Mouse (Mus musculus): ENCODE measurements around the gene H2-T22. TPM values are rescaled to one million over a fixed set of nuclear protein-coding genes. Genes with fewer than 3 reads are reported as not detected.
"Not testable (repeated sequence)": the region's sequence is repeated elsewhere in the genome, so short reads cannot be mapped to it uniquely, and the experiment has no call there.

Gene H2-T22
- polyA plus RNA-seq, 1 experiment from 2014 or later: 7.3 TPM

DNA sequence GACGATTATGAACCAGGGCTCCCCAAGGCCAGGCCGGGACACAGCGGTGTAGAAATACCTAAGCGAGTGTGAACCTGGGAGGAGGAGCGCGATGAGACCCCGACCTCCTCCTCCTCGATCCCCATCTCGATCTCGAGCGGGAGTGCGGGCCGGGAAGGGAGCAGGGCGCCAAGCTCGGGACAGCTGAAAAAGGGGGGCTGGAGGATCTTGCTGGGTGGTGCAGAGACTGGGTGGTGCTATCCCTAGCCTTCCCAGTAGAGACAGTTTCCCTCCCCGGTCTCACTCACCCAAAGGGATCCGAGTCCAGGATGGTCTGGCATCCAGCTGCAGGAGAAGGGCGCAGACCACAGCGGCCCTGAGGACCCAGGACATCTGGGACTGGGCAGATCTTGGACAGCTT, 492 bp downstream of the H2-T22 start:
- H3K27me3 ChIP-seq (replicated peaks); H3K27ac ChIP-seq (replicated peaks); H3K9me3 ChIP-seq (replicated peaks); H3K4me1 ChIP-seq; H3K36me3 ChIP-seq: not testable (repeated sequence)
- ATAC-seq (ENCODE audit: low FRiP score): peak; percentile 70
- Histone ChIP-seq H3K9ac (replicated peaks) (peak overlapping the region; percentile 40), H3K4me3 (replicated peaks) (peak overlapping the region; percentile 40), H3K4me2 (peak overlapping the region; percentile 70)
- 0% methylated on average over 19 of the region's 19 CpGs for WGBS

DNA sequence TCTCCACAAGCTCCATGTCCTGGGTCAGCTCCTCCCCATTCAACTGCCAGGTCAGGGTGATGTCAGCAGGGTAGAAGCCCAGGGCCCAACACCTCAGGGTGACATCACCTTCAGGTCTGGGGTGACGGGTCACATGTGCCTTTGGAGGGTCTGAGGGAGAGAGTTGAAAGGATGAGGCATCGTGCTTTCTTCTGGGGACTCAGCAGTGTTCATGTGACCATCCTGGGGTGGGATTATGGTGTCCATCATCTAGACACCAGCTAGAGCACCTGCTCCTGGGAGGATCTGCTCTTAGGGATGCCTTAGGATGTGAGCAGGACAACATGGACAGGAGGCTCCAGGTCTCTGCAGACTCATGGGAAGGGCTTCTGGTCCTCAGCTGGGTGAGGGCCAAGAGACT, 1.9 kb downstream of the H2-T22 start:
- H3K27ac ChIP-seq (replicated peaks); H3K4me2 ChIP-seq; H3K36me3 ChIP-seq; H3K4me1 ChIP-seq; ATAC-seq (ENCODE audit: low FRiP score); H3K4me3 ChIP-seq (replicated peaks); H3K9me3 ChIP-seq (replicated peaks); H3K9ac ChIP-seq (replicated peaks); H3K27me3 ChIP-seq (replicated peaks): not testable (repeated sequence)
- 86% methylated on average over 2 of the region's 2 CpGs for WGBS

DNA sequence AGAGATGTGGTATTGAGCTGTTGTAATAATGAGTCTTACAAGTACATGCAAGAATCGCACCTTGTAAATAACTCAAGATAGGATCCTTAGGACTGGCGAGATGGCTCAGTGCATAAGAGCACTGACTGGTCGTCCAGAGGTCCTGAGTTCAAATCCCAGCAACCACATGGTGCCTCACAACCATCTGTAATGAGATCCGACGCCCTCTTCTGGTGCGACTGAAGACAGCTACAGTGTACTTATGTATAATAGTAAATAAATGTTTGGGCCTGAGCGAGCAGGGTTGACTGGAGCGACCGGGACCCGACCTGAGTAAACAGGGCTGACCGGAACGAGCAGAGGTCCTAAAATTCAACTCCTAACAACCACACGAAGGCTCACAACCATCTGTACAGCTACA, 6.4 kb downstream of the H2-T22 start:
- not testable (repeated sequence) for H3K9me3 ChIP-seq (replicated peaks); H3K27ac ChIP-seq (replicated peaks); H3K9ac ChIP-seq (replicated peaks); H3K36me3 ChIP-seq; ATAC-seq (ENCODE audit: low FRiP score); H3K4me3 ChIP-seq (replicated peaks); H3K4me2 ChIP-seq; H3K27me3 ChIP-seq (replicated peaks)
- WGBS: 90% methylated on average over 13 of the region's 13 CpGs
- peaks cover 14% of the 10 kb centered on the region for H3K4me1 ChIP-seq

DNA sequence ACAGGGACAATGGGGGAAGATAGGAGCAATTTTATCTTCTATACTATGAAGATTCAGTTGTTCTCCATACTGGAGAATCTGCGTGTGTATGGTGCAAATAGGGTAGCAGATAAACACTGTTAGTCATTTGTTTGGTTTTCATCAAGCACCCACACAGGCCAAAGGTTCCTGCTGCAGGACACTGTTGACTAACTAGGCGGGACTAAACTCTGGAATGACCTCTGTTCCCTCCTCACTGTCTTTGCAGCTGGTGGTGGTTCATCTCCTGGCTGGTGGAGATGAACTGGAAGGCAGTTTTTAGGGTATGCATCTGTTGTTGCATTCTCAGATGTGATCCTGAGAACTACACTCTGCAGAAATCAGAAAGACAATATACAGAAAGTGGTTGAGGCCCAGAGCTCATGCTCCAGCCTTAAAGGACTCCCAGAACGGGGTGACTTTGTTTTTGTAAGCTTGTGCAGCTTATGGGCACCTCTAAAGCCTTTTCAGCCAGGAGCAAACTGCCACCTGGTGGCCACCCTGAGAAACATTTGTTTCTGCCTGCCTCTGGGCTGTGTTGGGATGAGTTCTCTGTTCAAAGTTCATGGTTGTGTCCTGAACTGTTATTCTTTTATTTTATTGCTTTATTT, 7.4 kb downstream of the H2-T22 start:
- WGBS: 42% methylated on average over 3 of the region's 3 CpGs
- not testable (repeated sequence) for H3K4me3 ChIP-seq (replicated peaks); H3K27me3 ChIP-seq (replicated peaks); H3K4me2 ChIP-seq; H3K36me3 ChIP-seq; H3K9ac ChIP-seq (replicated peaks); H3K9me3 ChIP-seq (replicated peaks); H3K27ac ChIP-seq (replicated peaks)
- H3K4me1 ChIP-seq: peaks cover 14% of the 10 kb centered on the region
- ATAC-seq (ENCODE audit: low FRiP score): 0 out of 2 replicates have a peak, but pooled peaks have one; percentile 28

DNA sequence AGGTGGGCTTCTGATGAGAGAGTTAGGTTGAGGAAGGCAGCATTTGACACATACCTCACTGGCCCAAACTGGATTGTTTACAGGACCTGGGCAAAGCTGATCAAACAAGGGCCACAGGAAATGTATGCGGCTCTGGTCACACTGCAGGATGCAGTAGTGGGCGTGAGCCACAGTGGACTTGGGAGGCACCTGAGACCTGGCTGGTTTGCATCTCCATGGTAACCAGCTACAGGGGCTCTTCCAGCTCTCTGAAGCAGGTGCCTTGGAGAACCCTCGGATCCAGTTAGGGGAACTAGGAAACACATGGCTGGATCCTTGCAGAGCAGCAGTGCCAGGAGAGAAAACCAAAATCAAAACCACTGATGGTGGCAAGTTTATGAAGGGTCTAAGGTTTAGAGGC, 8.0 kb downstream of the H2-T22 start:
- H3K27ac ChIP-seq (replicated peaks); H3K9ac ChIP-seq (replicated peaks); H3K4me3 ChIP-seq (replicated peaks); ATAC-seq (ENCODE audit: low FRiP score); H3K36me3 ChIP-seq; H3K4me2 ChIP-seq; H3K9me3 ChIP-seq (replicated peaks); H3K27me3 ChIP-seq (replicated peaks): not testable (repeated sequence)
- 66% methylated on average over 3 of the region's 3 CpGs for WGBS
- H3K4me1 ChIP-seq: peaks cover 14% of the 10 kb centered on the region

DNA sequence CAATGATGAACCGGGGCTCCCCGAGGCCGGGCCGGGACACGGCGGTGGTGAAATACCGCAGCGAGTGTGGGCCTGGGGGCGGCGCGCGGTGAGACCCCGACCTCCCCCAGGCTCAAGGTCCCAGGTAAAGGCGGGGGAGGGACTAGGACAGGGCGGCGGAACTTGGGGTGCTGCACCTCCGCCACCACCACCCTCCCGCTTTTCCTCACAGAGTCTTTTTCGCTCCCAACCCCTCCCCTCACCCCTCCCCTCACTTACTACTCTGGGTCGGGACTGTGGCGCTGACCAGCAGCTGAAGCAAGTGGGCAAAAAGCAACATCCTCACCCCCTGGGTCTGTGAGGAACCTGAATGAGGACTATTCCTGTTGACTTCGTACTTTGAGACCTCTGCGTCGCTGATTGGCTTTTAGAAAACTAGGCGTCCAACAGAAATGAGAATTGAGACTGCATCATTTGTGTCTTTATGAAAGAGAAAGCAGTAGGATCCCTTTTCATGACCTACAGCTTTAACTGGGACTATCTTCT, 10.1 kb downstream of the H2-T22 start, which contains the start of gene H2-T23:
TSS of gene H2-T23 (minus strand) at position 505 of the 525 bp plus-strand sequence.
- Histone ChIP-seq H3K4me2 (peak within 1 kb of the TSS; percentile 92), H3K4me1 (peaks cover 14% of the 10 kb centered on the region), H3K9ac (replicated peaks) (peak within 1 kb of the TSS; percentile 47), H3K4me3 (replicated peaks) (peak within 1 kb of the TSS; percentile 47)
- H3K27me3 ChIP-seq (replicated peaks); H3K36me3 ChIP-seq; H3K9me3 ChIP-seq (replicated peaks); H3K27ac ChIP-seq (replicated peaks): not testable (repeated sequence)
- ATAC-seq (ENCODE audit: low FRiP score): peak; percentile 22; the same call in 1 of the 2 replicates
- 1% methylated on average over 25 of the region's 25 CpGs for WGBS

DNA sequence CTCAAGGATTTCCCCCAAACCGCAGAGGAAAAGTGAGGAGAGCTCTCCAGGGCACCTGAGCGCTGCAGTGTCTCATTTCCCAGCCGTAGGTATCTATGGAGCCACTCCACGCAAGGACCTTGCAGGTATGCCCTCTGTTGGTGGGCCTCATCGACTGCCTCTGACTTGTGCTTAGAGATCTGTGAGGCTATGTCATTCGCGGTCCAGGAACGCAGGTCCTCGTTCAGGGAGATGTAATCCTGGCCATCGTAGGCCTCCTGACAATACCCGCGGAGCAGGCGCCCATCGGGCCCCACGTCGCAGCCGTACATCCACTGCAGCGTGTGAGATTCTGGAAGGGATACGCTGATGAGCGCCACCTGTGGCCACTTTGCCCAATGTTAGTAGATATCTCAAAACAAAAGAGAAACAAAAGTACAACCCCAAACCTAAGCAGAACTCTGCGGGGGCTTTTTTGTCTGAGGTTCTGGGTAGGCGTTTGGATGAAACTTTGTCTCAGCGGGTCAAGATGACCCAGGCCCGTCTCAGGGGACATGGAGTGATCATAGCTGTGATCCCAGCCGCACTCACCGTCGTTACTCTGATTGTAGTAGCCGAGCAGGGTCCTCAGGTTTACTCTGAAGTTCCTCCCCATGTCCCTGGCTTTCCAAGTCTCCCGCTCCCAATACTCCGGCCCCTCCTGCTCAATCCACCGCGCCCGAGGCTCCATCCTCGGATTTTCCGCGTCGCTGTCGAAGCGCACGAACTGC, 10.8 kb downstream of the H2-T22 start:
- H3K9ac ChIP-seq (replicated peaks): peak overlapping the region; percentile 47
- peak; percentile 82 for ATAC-seq (ENCODE audit: low FRiP score)
- WGBS: 1% methylated on average over 40 of the region's 40 CpGs

DNA sequence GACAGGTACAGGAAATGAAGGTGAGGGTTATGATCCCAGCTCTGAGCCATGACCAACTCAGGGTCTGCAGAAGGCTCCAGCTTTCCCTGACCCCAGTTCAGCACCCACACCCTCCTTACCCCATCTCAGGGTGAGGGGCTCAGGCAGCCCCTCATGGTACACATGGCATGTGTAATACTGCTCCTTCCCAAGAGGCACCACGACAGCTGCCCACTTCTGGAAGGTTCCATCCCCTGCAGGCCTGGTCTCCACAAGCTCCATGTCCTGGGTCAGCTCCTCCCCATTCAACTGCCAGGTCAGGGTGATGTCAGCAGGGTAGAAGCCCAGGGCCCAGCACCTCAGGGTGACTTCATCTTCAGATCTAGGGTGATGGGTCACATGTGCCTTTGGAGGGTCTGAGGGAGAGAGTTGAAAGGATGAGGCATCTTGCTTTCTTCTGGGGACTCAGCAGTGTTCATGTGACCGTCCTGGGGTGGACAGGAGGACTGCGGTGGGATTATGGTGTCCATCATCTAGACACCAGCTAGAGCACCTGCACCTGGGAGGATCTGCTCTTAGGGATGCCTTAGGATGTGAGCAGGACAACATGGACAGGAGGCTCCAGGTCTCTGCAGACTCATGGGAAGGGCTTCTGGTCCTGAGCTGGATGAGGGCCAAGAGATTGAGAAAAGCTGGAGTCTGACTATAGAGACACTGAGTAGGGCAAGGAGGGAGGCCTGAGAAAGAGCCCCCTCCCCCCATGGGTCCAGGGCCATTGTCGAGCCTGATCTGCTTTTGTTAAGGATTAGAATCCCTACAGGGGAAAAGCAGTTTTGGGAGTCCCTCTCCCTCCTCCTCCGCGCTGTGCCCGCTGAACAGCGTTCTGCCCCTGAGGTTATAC, 11.6 kb downstream of the H2-T22 start:
- H3K9me3 ChIP-seq (replicated peaks); H3K27ac ChIP-seq (replicated peaks); H3K27me3 ChIP-seq (replicated peaks); H3K9ac ChIP-seq (replicated peaks); H3K36me3 ChIP-seq: not testable (repeated sequence)
- H3K4me2 ChIP-seq: peak overlapping the region; percentile 92
- H3K4me1 ChIP-seq: peaks cover 14% of the 10 kb centered on the region
- WGBS: 58% methylated on average over 6 of the region's 8 CpGs
- H3K4me3 ChIP-seq (replicated peaks): peak overlapping the region; percentile 47
- peak; percentile 25 for ATAC-seq (ENCODE audit: low FRiP score)

More for the DNA sequence above, 10.8 kb downstream of the H2-T22 start:
- Histone ChIP-seq H3K4me2 (peak overlapping the region; percentile 92), H3K4me3 (replicated peaks) (peak overlapping the region; percentile 47), H3K4me1 (peaks cover 14% of the 10 kb centered on the region)
- H3K9me3 ChIP-seq (replicated peaks); H3K27ac ChIP-seq (replicated peaks); H3K27me3 ChIP-seq (replicated peaks); H3K36me3 ChIP-seq: not testable (repeated sequence)

DNA sequence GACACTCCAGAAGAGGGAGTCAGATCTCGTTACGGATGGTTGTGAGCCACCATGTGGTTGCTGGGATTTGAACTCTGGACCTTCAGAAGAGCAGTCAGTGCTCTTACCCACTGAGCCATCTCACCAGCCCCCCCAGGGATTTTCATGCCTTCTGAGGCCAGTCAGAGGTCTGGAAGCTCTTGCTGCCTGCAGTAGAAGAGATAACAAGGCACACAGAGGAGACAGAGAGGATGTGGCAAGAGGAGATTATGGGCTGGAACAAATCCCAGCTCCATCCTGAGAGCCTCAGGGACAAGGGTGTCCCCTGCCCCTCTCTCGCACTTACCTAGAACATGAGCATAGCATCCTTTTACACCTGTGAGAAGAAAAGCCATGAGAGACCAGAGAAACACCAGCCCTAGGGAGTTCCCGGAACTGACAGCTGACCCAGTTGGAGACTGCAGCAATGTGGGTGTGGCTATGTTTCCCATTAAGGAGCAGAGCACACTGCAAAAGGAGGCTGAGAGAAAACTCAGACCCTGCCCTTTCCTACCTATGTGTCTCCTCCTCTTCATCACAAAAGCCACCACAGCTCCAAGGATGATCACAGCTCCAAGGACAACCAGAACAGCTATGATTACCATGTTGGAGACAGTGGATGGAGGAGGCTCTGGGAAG, 12.4 kb downstream of the H2-T22 start:
- H3K9ac ChIP-seq (replicated peaks); H3K4me3 ChIP-seq (replicated peaks); H3K27ac ChIP-seq (replicated peaks); H3K9me3 ChIP-seq (replicated peaks); H3K27me3 ChIP-seq (replicated peaks); H3K36me3 ChIP-seq; H3K4me2 ChIP-seq; ATAC-seq (ENCODE audit: low FRiP score): not testable (repeated sequence)
- H3K4me1 ChIP-seq: peaks cover 14% of the 10 kb centered on the region
- WGBS: 90% methylated on average over 4 of the region's 4 CpGs

DNA sequence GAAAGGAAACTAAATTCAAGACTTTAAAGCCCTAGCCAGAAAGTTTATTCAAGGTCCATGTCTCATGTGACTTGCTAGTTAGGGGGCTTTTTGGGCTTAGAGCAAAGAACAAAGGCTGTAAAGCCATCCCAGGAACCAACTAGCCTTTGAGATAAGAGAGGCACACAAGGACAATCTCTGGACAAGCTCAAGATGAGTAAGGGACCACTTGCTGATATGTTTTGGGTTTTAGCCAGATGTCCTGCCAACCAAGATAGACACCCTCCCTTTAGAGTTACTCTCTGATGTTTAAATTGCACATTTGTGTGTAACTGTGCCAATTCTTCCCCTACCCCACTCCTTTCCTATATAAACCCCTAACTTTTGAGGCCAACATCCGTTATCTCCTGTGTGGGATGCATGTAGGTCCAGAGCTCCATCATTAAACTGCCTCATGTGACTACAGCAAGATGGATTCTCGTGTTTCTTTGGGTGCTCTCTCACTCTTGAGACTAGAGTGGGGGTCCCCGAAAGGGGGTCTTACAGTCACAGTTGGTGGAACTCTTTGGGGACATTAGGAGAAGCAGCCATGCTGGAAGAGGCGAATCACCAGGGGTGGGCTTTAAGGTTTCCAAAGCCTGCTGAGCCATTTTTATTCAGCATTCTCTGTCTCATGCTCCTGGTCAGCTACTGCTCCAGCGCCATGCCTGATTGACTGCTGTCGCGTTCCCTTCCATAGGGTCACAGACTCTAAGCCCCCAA, 13.5 kb downstream of the H2-T22 start:
- ATAC-seq (ENCODE audit: low FRiP score): no peak
- no peak overlapping the region for H3K4me2 ChIP-seq
- H3K9ac ChIP-seq (replicated peaks): no peak overlapping the region
- 89% methylated on average over 7 of the region's 7 CpGs for WGBS
- no peak overlapping the region for H3K4me3 ChIP-seq (replicated peaks)
- no peaks in the 10 kb centered on the region for H3K27me3 ChIP-seq (replicated peaks)
- H3K27ac ChIP-seq (replicated peaks): no peak overlapping the region
- H3K36me3 ChIP-seq: no peaks in the 10 kb centered on the region
- no peaks in the 10 kb centered on the region for H3K9me3 ChIP-seq (replicated peaks)
- peaks cover 14% of the 10 kb centered on the region for H3K4me1 ChIP-seq

DNA sequence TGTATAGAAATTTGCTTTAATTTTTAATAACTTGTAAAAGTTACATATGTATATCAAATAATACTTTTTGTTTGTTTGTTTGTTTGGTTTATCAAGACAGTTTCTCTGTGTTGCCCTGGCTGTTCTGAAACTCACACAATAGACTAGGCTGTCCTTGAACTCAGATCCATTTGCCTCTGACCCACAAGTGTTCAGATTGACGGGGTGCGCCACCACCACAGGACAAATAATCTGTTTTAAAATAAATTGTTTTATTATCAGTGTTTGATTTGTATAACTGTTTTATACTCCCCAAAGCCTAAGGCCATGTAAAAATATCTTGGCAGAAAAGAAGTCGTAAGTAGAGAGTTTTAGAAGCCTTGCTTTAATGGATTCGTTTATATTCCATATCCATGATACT, 14.9 kb downstream of the H2-T22 start:
- Histone ChIP-seq H3K36me3 (no peaks in the 10 kb centered on the region), H3K27ac (replicated peaks) (no peak overlapping the region), H3K4me3 (replicated peaks) (no peak overlapping the region), H3K9me3 (replicated peaks) (no peaks in the 10 kb centered on the region), H3K27me3 (replicated peaks) (no peaks in the 10 kb centered on the region), H3K9ac (replicated peaks) (no peak overlapping the region), H3K4me2 (no peak overlapping the region), H3K4me1 (peaks cover 16% of the 10 kb centered on the region)
- 94% methylated on average over 4 of the region's 4 CpGs for whole genome bisulfite sequencing
- ATAC-seq (ENCODE audit: low FRiP score): no peak
